Mouse (Mus musculus) testis, adult 2 months (tissue): ENCODE data around the gene Abca7. TPM values are rescaled to one million over a fixed set of nuclear protein-coding genes. Genes with fewer than 3 reads are reported as not detected.

Experiments
- H3K27ac ChIP-seq: fragments of 200-500 bp; 2 replicates; pipeline ENCODE4 v1.5.1; 2012; ENCODE audit warnings: low read depth, low read length; ENCODE audit not compliant: control insufficient read depth, insufficient read depth
- H3K27me3 ChIP-seq: fragments of 200-500 bp; 2 replicates; pipeline ENCODE4 v1.6.1; 2012; ENCODE audit warnings: mild to moderate bottlenecking, low read length, moderate library complexity; ENCODE audit not compliant: control insufficient read depth, insufficient read depth
- H3K36me3 ChIP-seq: fragments of 200-500 bp; 2 replicates; pipeline ENCODE4 v1.6.1; 2012; ENCODE audit warnings: mild to moderate bottlenecking, low read length; ENCODE audit not compliant: control insufficient read depth, insufficient read depth
- H3K4me1 ChIP-seq: fragments of 200-500 bp; 2 replicates; pipeline ENCODE4 v1.6.1; 2012; ENCODE audit warnings: low read length; ENCODE audit not compliant: control insufficient read depth, insufficient read depth
- H3K4me3 ChIP-seq: fragments of 200-500 bp; 2 replicates; pipeline ENCODE4 v1.5.1; 2012; ENCODE audit warnings: low read depth, mild to moderate bottlenecking, low read length, moderate library complexity, mixed read lengths; ENCODE audit not compliant: control insufficient read depth
- CTCF ChIP-seq: fragments of 200-500 bp; IDR thresholded peaks from 2 replicates; pipeline ENCODE4 v1.5.1; 2012; ENCODE audit warnings: low read depth, mild to moderate bottlenecking, inconsistent platforms, low read length, moderate library complexity; ENCODE audit not compliant: control insufficient read depth, insufficient read depth, insufficient replicate concordance
- POLR2A ChIP-seq: fragments of 200-500 bp; IDR thresholded peaks from 2 replicates; pipeline ENCODE4 v1.6.1; 2012; ENCODE audit warnings: low read depth, mild to moderate bottlenecking, inconsistent platforms, low read length, moderate library complexity; ENCODE audit not compliant: control insufficient read depth
- polyA plus RNA-seq: library from polyadenylated mRNA; depleted of rRNA; stranded (reverse); fragments of >200 nt; gene quantifications from 2 replicates; pipeline ENCODE4 v1.2.3, GENCODE M21; 2012; rRNA removed

Gene Abca7
- 2.2 and 2.3 TPM in 2 replicates for polyA plus RNA-seq

DNA sequence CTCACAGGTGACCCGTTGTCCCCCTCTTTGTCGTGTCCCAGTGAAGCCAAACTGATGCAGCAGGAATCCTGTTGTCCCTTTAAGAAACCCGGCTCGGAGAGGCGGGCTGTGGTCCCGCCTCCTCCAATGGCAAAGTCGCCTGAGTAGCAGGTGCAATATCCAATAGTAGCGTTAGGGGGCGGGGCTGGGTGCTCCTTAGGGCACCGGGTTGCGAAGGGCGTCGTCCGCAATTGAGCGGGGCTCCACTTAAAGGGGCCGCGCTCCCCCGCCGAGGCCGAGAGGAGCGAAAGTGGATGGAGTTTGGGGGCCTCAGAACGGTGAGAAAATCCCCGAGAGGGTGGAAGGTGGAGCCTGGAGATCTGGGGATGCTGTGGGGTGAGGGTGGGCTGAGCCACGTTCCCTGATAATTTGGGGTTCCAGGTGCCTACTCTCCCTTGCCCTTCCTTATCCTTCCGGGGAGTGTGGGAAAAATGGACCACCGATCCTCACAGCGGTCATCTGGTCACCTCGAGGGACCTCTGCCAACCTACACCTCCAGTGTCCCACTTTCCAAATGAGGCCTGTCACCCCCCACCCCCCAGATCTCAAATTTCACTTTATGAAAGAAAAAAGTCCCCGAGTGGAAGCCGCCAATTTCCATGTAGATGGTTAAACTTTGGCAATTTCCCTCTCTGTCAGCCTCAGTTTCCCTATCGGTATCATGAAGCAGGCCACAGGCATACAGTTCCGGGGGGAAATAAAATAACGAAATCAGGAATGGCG lies at the start of gene Abca7:
Gene Abca7, plus strand, starts transcription at position 223 of the 762 bp plus-strand sequence.
- H3K4me1 ChIP-seq: peaks cover 26% of the 10 kb centered on the region
- no peak within 1 kb of the TSS for H3K27ac ChIP-seq
- no peak for TF ChIP-seq POLR2A
- TF ChIP-seq CTCF: 0 out of 2 replicates have a peak, but pooled peaks have one; percentile 9
- H3K27me3 ChIP-seq: no peaks in the 10 kb centered on the region
- peak within 1 kb of the TSS; percentile 91 for H3K4me3 ChIP-seq
- no peaks in the 10 kb centered on the region for H3K36me3 ChIP-seq

- Histone ChIP-seq H3K27ac (no peak overlapping the region), H3K4me3 (no peak overlapping the region), H3K4me1 (no peaks in the 10 kb centered on the region)
Observed at GRCm38 (mm10) chr10:79946752-79947322, 49.5 kb upstream of the Abca7 start.

DNA sequence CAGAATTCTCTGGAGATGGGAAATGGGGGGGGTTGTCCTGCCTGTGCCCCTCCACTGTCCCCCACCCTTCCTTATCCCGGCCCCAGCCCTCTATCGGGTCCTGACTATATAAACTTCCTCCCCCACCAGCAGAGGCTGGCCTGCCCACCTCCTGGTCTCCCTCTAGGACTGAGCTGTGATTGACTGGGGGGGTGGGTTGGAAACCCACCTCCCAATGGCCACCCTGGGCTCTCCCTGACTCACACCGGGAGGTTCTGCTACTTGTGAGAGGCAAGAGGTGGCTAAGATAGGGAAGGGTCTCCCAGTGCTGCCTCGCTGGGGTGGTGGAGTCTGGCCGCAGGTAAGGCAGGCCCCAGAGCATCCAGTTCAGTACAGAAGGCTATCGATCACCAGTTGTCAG lies 48.8 kb upstream of the Abca7 start:
- Histone ChIP-seq H3K4me1 (no peaks in the 10 kb centered on the region), H3K4me3 (no peak overlapping the region)

More at GRCm38 (mm10) chr10:79946752-79947322, 49.5 kb upstream of the Abca7 start:
- no peaks in the 10 kb centered on the region for H3K36me3 ChIP-seq
- TF ChIP-seq POLR2A: no peak
- no peak for TF ChIP-seq CTCF
- H3K27me3 ChIP-seq: no peaks in the 10 kb centered on the region

GRCm38 (mm10) chr10:79949873-79950272 lies 46.4 kb upstream of the Abca7 start:
- H3K4me3 ChIP-seq: no peak overlapping the region
- TF ChIP-seq POLR2A (no peak), CTCF (no peak)
- H3K27me3 ChIP-seq: no peaks in the 10 kb centered on the region
- no peaks in the 10 kb centered on the region for H3K4me1 ChIP-seq
- no peaks in the 10 kb centered on the region for H3K36me3 ChIP-seq
- no peak overlapping the region for H3K27ac ChIP-seq

More for the DNA sequence above, 48.8 kb upstream of the Abca7 start:
- H3K27me3 ChIP-seq: no peaks in the 10 kb centered on the region
- no peak for TF ChIP-seq POLR2A
- no peak for TF ChIP-seq CTCF
- H3K36me3 ChIP-seq: no peaks in the 10 kb centered on the region
- H3K27ac ChIP-seq: no peak overlapping the region

DNA sequence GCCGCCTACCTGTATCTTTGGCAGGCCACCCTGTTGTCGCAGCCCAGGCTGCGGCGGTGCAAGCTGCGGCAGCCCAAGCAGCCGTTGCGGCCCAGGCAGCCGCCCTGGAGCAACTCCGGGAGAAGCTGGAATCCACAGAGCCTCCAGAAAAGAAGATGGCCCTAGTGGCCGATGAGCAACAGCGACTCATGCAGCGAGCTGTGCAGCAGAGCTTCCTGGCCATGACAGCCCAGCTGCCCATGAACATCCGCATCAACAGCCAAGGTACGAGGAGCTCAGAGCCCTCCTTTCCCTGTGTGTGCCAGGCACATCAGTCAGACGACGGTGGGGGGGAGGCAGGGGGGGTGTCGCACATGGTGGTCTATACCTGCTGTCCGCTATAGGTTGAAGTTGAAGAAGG lies 45.6 kb upstream of the Abca7 start:
- TF ChIP-seq POLR2A (no peak), CTCF (no peak)
- H3K27ac ChIP-seq: no peak overlapping the region
- H3K4me1 ChIP-seq: no peaks in the 10 kb centered on the region
- H3K36me3 ChIP-seq: no peaks in the 10 kb centered on the region
- no peaks in the 10 kb centered on the region for H3K27me3 ChIP-seq
- H3K4me3 ChIP-seq: no peak overlapping the region

- Histone ChIP-seq H3K4me3 (no peak overlapping the region), H3K4me1 (no peaks in the 10 kb centered on the region), H3K36me3 (no peaks in the 10 kb centered on the region), H3K27ac (no peak overlapping the region), H3K27me3 (no peaks in the 10 kb centered on the region)
- TF ChIP-seq CTCF: 0 out of 2 replicates have a peak, but pooled peaks have one; percentile 14
- TF ChIP-seq POLR2A: no peak
Observed at GRCm38 (mm10) chr10:79953946-79954345, 42.3 kb upstream of the Abca7 start.

- H3K4me1 ChIP-seq: peaks cover 2% of the 10 kb centered on the region
- H3K27ac ChIP-seq: no peak overlapping the region
- H3K36me3 ChIP-seq: no peaks in the 10 kb centered on the region
- no peak overlapping the region for H3K4me3 ChIP-seq
- TF ChIP-seq POLR2A (no peak), CTCF (no peak)
- no peaks in the 10 kb centered on the region for H3K27me3 ChIP-seq
Observed at GRCm38 (mm10) chr10:79955691-79956090, 40.6 kb upstream of the Abca7 start.
